Mouse (Mus musculus): ENCODE data around the gene Erg. TPM values are rescaled to one million over a fixed set of nuclear protein-coding genes. Genes with fewer than 3 reads are reported as not detected.

Erg gene
- polyA plus RNA-seq, 1 experiment from 2014 or later, result 1.8 TPM

Other genes with a start within 250 kb of the Erg start
- 15.6 and 16.1 TPM in 2 replicates for gene Ets2, start 115.5 kb upstream of the Erg start, polyA plus RNA-seq (2014; fragmentation: Nextera tagmentation; extraction: Ambion mirVana)